Mouse (Mus musculus) lung, embryonic 16.5 days (tissue): ENCODE measurements at regions not wholly inside any gene's neighbourhood (a gene's known extent, or its start where the extent isn't known, plus 50 kb on each side); places are given as distances from the start of the nearest gene placed in this dataset.
"Not testable (repeated sequence)": the region's sequence is repeated elsewhere in the genome, so short reads cannot be mapped to it uniquely, and the experiment has no call there.

Experiments
- ATAC-seq: fragments of 200-750 bp; cut with Nextera tagmentation; 2 replicates; pipeline ENCODE4 v1.8.0; 2017; ENCODE audit warnings: low read depth, mild to moderate bottlenecking, moderate library complexity
- H3K27ac ChIP-seq: fragments of 300-500 bp; sonication (generic); 2 replicates; pipeline ENCODE4 v1.5.1; 2014; ENCODE audit warnings: mild to moderate bottlenecking, control low read depth, low read length
- H3K27me3 ChIP-seq: fragments of 300-500 bp; sonication (generic); 2 replicates; pipeline ENCODE4 v1.6.1; 2014; ENCODE audit warnings: low read depth, low read length, mixed read lengths; ENCODE audit not compliant: control insufficient read depth, insufficient read depth
- H3K36me3 ChIP-seq: fragments of 300-500 bp; sonication (generic); 2 replicates; pipeline ENCODE4 v1.6.1; 2014; ENCODE audit warnings: low read length; ENCODE audit not compliant: control insufficient read depth, insufficient read depth
- H3K4me1 ChIP-seq: fragments of 300-500 bp; sonication (generic); replicated peaks from 2 replicates; pipeline ENCODE4 v1.6.1; 2014; ENCODE audit warnings: low read length, mixed read lengths; ENCODE audit not compliant: control insufficient read depth, insufficient read depth
- H3K4me2 ChIP-seq: fragments of 300-500 bp; sonication (generic); 2 replicates; pipeline ENCODE4 v1.6.1; 2014; ENCODE audit warnings: low read depth, low read length, control low read depth
- H3K4me3 ChIP-seq: fragments of 300-500 bp; sonication (generic); 2 replicates; pipeline ENCODE4 v1.5.1; 2014; ENCODE audit warnings: mild to moderate bottlenecking, low read length, control low read depth
- H3K9ac ChIP-seq: fragments of 300-500 bp; sonication (generic); 2 replicates; pipeline ENCODE4 v1.6.1; 2014; ENCODE audit warnings: low read length, control low read depth
- H3K9me3 ChIP-seq: fragments of 300-500 bp; sonication (generic); 2 replicates; pipeline ENCODE4 v1.6.1; 2016; ENCODE audit warnings: low read length; ENCODE audit not compliant: control insufficient read depth
- WGBS: fragments of 180-500 bp; shearing (Covaris S2); extraction: QIAGEN DNeasy Blood & Tissue Kit; methylation state at CpG from one replicate; pipeline ENCODE4 v1.1.7; 2014; 5-methylcytosine and 5-hydroxymethylcytosine counted together

DNA sequence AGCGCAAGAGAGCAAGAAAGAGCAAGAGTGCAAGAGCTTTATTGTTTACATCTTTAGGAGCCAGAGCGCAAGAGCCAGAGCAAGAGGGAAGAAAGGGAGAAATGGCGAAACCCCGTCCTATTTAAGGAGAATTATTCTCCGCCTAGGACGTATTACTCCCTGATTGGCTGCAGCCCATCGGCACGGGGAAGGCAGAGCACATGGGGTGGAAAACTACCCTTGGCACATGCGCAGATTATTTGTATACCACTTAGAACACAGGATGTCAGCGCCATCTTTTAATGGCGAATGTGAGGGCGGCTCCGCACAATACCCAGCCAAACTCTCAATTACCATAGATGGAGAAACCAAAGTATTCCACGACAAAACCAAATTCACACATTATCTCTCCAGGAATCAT, 2464.4 kb upstream of the Pcdh20 start:
- 92% methylated on average over 14 of the region's 14 CpGs for WGBS
- H3K27me3 ChIP-seq, ATAC-seq: not testable (repeated sequence)

DNA sequence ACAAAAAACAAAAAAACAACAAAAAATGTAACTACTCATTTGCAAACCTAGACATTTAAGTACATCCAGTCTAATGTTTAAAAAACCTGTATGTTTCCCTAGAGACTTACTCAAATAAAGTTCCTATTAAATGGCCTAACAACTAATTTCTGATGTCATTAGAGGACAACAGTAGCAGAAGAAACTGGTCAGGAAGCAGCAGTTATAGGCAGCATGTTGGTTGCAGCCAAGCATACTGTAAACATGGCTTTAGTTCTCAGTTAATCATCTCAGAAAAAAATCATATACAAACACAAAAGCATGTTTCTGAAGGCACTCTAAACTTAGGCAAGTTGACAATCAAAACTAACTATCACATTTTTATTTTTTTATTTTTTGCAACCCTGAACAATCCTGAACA, 2434.1 kb upstream of the Pcdh20 start:
- Histone ChIP-seq H3K36me3 (no peaks in the 10 kb centered on the region), H3K4me2 (no peak overlapping the region), H3K9me3 (no peaks in the 10 kb centered on the region), H3K27ac (no peak overlapping the region), H3K4me3 (no peak overlapping the region), H3K4me1 (no peaks in the 10 kb centered on the region), H3K27me3 (no peaks in the 10 kb centered on the region), H3K9ac (no peak overlapping the region)
- ATAC-seq = peak; percentile 71

More for the DNA sequence above, 2464.4 kb upstream of the Pcdh20 start:
- not testable (repeated sequence) for H3K9ac ChIP-seq, H3K36me3 ChIP-seq, H3K4me1 ChIP-seq, H3K4me3 ChIP-seq, H3K27ac ChIP-seq, H3K9me3 ChIP-seq, H3K4me2 ChIP-seq

DNA sequence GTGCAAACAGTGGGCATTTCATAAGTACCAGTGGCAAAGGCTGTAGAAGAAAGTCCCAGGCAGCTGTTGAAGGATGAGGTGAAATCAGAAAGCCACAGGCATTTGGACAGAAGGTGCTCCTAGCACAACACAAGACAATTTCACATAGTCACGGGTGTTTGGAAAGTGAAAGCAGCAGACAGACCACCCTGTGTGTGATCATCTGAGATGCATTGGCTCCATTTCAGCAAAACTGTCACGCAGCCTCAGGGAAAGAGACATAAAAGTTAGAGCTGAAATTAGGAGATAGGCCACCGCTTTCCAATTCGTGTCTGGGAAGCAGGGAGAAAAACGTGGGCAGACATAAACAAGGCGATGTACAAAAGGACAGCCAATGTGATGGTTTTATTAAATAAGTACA, 2418.5 kb upstream of the Pcdh20 start:
- Histone ChIP-seq H3K9ac (no peak overlapping the region), H3K4me2 (peak overlapping the region; percentile 23; the same call in 1 of the 2 replicates), H3K27me3 (no peaks in the 10 kb centered on the region), H3K4me3 (no peak overlapping the region), H3K36me3 (no peaks in the 10 kb centered on the region), H3K9me3 (no peaks in the 10 kb centered on the region), H3K27ac (no peak overlapping the region), H3K4me1 (no peaks in the 10 kb centered on the region)
- 0 out of 2 replicates have a peak, but pooled peaks have one; percentile 43 for ATAC-seq
- 43% methylated on average over 6 of the region's 6 CpGs for WGBS
